Mouse (Mus musculus) CH12.LX (cell line): ENCODE data around the gene Plcb3. TPM values are rescaled to one million over a fixed set of nuclear protein-coding genes. Genes with fewer than 3 reads are reported as not detected.

Source experiments
- DNase-seq: peaks from one replicate; pipeline ENCODE4 v3.0.0-alpha.2; 2013; ENCODE audit errors: extremely low read depth
- H3K27ac ChIP-seq: 2 replicates; pipeline ENCODE4 v1.5.1; 2012; ENCODE audit warnings: low read depth, mild to moderate bottlenecking, control low read depth, moderate library complexity; ENCODE audit not compliant: insufficient read depth
- H3K27me3 ChIP-seq: replicated peaks from 2 replicates; pipeline ENCODE3; 2012; ENCODE audit warnings: inconsistent platforms
- H3K36me3 ChIP-seq, 2 experiments: replicated peaks in 1 of 2; 2 replicates each; pipeline versions ENCODE3 to v1.6.1; 2012; ENCODE audit warnings: inconsistent platforms in 1 of 2, low read length in 1 of 2, mild to moderate bottlenecking in 1 of 2, mixed read lengths in 1 of 2, moderate library complexity in 1 of 2; ENCODE audit not compliant: control insufficient read depth in 1 of 2, insufficient read depth in 1 of 2
- H3K4me1 ChIP-seq, 2 experiments: 2 replicates each; pipeline ENCODE4 v1.6.1; 2012; ENCODE audit warnings: inconsistent platforms in 1 of 2, moderate library complexity in 1 of 2; ENCODE audit not compliant: insufficient read depth in 2 of 2, control insufficient read depth in 1 of 2
- H3K4me2 ChIP-seq: 2 replicates; pipeline ENCODE4 v1.6.1; 2012; ENCODE audit warnings: low read depth, mild to moderate bottlenecking, control low read depth; ENCODE audit not compliant: poor library complexity, insufficient read depth, severe bottlenecking
- H3K4me3 ChIP-seq, 3 experiments: fragments of 150-350 bp in 1 of 3; sonication (generic) in 1 of 3; replicated peaks in 1 of 3; 2 replicates each; pipeline versions ENCODE3 to v1.5.1; 2011 to 2012; ENCODE audit warnings: low read depth in 2 of 3, low read length in 2 of 3, mild to moderate bottlenecking in 2 of 3, moderate library complexity in 2 of 3, control low read depth in 1 of 3, improper control_type of control experiment in 1 of 3, inconsistent platforms in 1 of 3, mixed read lengths in 1 of 3; ENCODE audit not compliant: poor library complexity in 1 of 3
- H3K79me2 ChIP-seq: replicated peaks from 2 replicates; pipeline ENCODE4 v1.6.1; 2012; ENCODE audit warnings: mild to moderate bottlenecking, moderate library complexity; ENCODE audit not compliant: control insufficient read depth, poor library complexity, insufficient read depth, severe bottlenecking; ENCODE audit errors: extremely low read depth
- H3K9ac ChIP-seq: 2 replicates; pipeline ENCODE4 v1.6.1; 2012; ENCODE audit warnings: low read depth, mild to moderate bottlenecking, control low read depth, moderate library complexity; ENCODE audit not compliant: insufficient read depth
- H3K9me3 ChIP-seq: replicated peaks from 2 replicates; pipeline ENCODE3; 2012; ENCODE audit warnings: low read length, inconsistent platforms, mixed read lengths
- CTCF ChIP-seq, 2 experiments: IDR thresholded peaks in 1 of 2; conservative IDR thresholded peaks in 1 of 2; 2 replicates each; pipeline ENCODE4 v1.5.1; 2011 to 2012; ENCODE audit warnings: low read depth in 2 of 2, low read length in 2 of 2, improper control_type of control experiment in 1 of 2, inconsistent platforms in 1 of 2, mild to moderate bottlenecking in 1 of 2, moderate library complexity in 1 of 2
- EP300 ChIP-seq: IDR thresholded peaks from 2 replicates; pipeline ENCODE4 v1.6.1; 2011; ENCODE audit warnings: low read length, improper control_type of control experiment
- ETS1 ChIP-seq: conservative IDR thresholded peaks from 2 replicates; pipeline ENCODE4 v1.6.1; 2012; ENCODE audit warnings: low read depth, mild to moderate bottlenecking, inconsistent platforms, low read length, improper control_type of control experiment, moderate library complexity
- GABPA ChIP-seq: IDR thresholded peaks from 2 replicates; pipeline ENCODE4 v1.6.1; 2012; ENCODE audit warnings: low read depth, low read length, improper control_type of control experiment, inconsistent platforms; ENCODE audit not compliant: insufficient replicate concordance
- HCFC1 ChIP-seq: IDR thresholded peaks from 2 replicates; pipeline ENCODE4 v1.6.1; 2012; ENCODE audit warnings: low read depth, mild to moderate bottlenecking, inconsistent platforms, low read length, improper control_type of control experiment
- MEF2A ChIP-seq: IDR thresholded peaks from 2 replicates; pipeline ENCODE4 v1.6.1; 2014; ENCODE audit warnings: low read depth, mild to moderate bottlenecking, inconsistent platforms, low read length, improper control_type of control experiment, borderline replicate concordance
- MYC ChIP-seq: IDR thresholded peaks from 2 replicates; pipeline ENCODE4 v1.6.1; 2011; ENCODE audit warnings: low read depth, mild to moderate bottlenecking, improper control_type of control experiment, low read length
- POLR2A ChIP-seq: IDR thresholded peaks from 2 replicates; pipeline ENCODE4 v1.6.1; 2011; ENCODE audit warnings: low read depth, mild to moderate bottlenecking, improper control_type of control experiment, low read length
- POLR2AphosphoS2 ChIP-seq: IDR thresholded peaks from 2 replicates; pipeline ENCODE4 v1.6.1; 2011; ENCODE audit warnings: low read depth, low read length, improper control_type of control experiment
- RAD21 ChIP-seq: IDR thresholded peaks from 2 replicates; pipeline ENCODE4 v1.6.1; 2011; ENCODE audit warnings: low read depth, mild to moderate bottlenecking, low read length, improper control_type of control experiment, moderate library complexity
- SIN3A ChIP-seq: IDR thresholded peaks from 2 replicates; pipeline ENCODE4 v1.6.1; 2012; ENCODE audit warnings: low read length, improper control_type of control experiment, inconsistent platforms
- TCF12 ChIP-seq: IDR thresholded peaks from 2 replicates; pipeline ENCODE4 v1.6.1; 2014; ENCODE audit warnings: low read depth, mild to moderate bottlenecking, inconsistent platforms, low read length, improper control_type of control experiment
- USF1 ChIP-seq: IDR thresholded peaks from 2 replicates; pipeline ENCODE4 v1.6.1; 2014; ENCODE audit warnings: low read depth, mild to moderate bottlenecking, inconsistent platforms, low read length, improper control_type of control experiment
- USF2 ChIP-seq: conservative IDR thresholded peaks from 2 replicates; pipeline ENCODE4 v1.6.1; 2011; ENCODE audit warnings: low read depth, low read length, improper control_type of control experiment
- dilution Hi-C: fragments of 300-500 bp; cut with MboI; formaldehyde crosslinking; loops from 2 replicates; pipeline ENCODE4 v1.14.3; 2020; ENCODE audit warnings: low sequenced_read_pairs; ENCODE audit not compliant: extremely low pct_unique_long_range_greater_than_20kb, extremely low pct_ligation_motif_present
- in situ Hi-C: fragments of 300-500 bp; cut with MboI; formaldehyde crosslinking; loops from 3 replicates; pipeline ENCODE4 v1.14.3; 2019; ENCODE audit warnings: low sequenced_read_pairs, low pct_ligation_motif_present, low pct_unique_long_range_greater_than_20kb, mixed read lengths
- polyA plus RNA-seq: library from polyadenylated mRNA; unstranded; fragments of >175 nt; gene quantifications from 2 replicates; pipeline ENCODE4 v1.2.1, GENCODE M21; 2012; ENCODE audit warnings: low read depth; ENCODE audit not compliant: insufficient read length
- total RNA-seq, 2 experiments: library from RNA; depleted of rRNA; stranded (reverse); fragments of 300-350 nt in 1 of 2; fragments of >200 nt in 1 of 2; gene quantifications; 2 replicates each; pipeline ENCODE4 v1.2.3; 2012 to 2014

Gene Plcb3
- total and polyA plus RNA-seq, 3 experiments, result 4.1 to 8.2 (median 7.5) TPM

- Histone ChIP-seq H3K9ac (no peak overlapping the region), H3K79me2 (no peaks in the 10 kb centered on the region), H3K4me1 (peaks cover 9 to 15% of the 10 kb centered on the region in 2 experiments), H3K9me3 (no peaks in the 10 kb centered on the region), H3K36me3 (peaks cover 0 to 11% of the 10 kb centered on the region in 2 experiments), H3K27me3 (no peaks in the 10 kb centered on the region), H3K4me3 (no peak overlapping the region), H3K27ac (no peak overlapping the region), H3K4me2 (no peak overlapping the region)
- in situ Hi-C loops, result loop anchor here (5.0 kb wide), 1 partner anchor 84 kb away; no protein-coding TSS in a partner anchor
- DNase-seq, result no peak
- no peak for TF ChIP-seq USF2
- no peak for TF ChIP-seq EP300
- TF ChIP-seq HCFC1, result no peak
- dilution Hi-C loops, result no loop called here
These were observed 38.5 kb downstream of the Plcb3 start for GRCm38 (mm10) chr19:6937541-6938465.

GRCm38 (mm10) chr19:6936299-6936698 lies 40.0 kb downstream of the Plcb3 start:
- no peak overlapping the region for H3K9ac ChIP-seq
- no peaks in the 10 kb centered on the region for H3K27me3 ChIP-seq
- in situ Hi-C loops, result loop anchor here (5.0 kb wide), 1 partner anchor 86 kb away; no protein-coding TSS in a partner anchor
- no peak overlapping the region for H3K4me3 ChIP-seq
- H3K4me2 ChIP-seq, result no peak overlapping the region
- H3K4me1 ChIP-seq, result peaks cover 7 to 12% of the 10 kb centered on the region in 2 experiments
- H3K79me2 ChIP-seq, result no peaks in the 10 kb centered on the region
- peaks cover 0 to 11% of the 10 kb centered on the region in 2 experiments for H3K36me3 ChIP-seq
- H3K9me3 ChIP-seq, result no peaks in the 10 kb centered on the region
- dilution Hi-C loops, result no loop called here
- peak; percentile 37 for DNase-seq
- peak; percentile 43 for TF ChIP-seq RAD21
- TF ChIP-seq ETS1, result no peak
- peak in 1 of 2 experiments; percentile 56; a peak in 3 of 4 replicates for TF ChIP-seq CTCF (conservative IDR thresholded peaks at IDR 0.05 in 1 of 2, IDR thresholded peaks at IDR 0.05 in 1 of 2; ENCODE audit: low read depth in 2 of 2, low read length in 2 of 2)
- H3K27ac ChIP-seq, result no peak overlapping the region

GRCm38 (mm10) chr19:6934195-6934977 lies 41.9 kb downstream of the Plcb3 start, which contains the start of gene Kcnk4:
Gene Kcnk4, minus strand, starts transcription at chr19:6934515.
- in situ Hi-C loops, result no loop called here
- DNase-seq, result no peak
- no peaks in the 10 kb centered on the region for H3K79me2 ChIP-seq

More at GRCm38 (mm10) chr19:6934195-6934977, 41.9 kb downstream of the Plcb3 start, which contains the start of gene Kcnk4:
- dilution Hi-C loops, result no loop called here
- no peak within 1 kb of the TSS for H3K27ac ChIP-seq
- TF ChIP-seq POLR2A (no peak), MYC (no peak), POLR2AphosphoS2 (no peak), GABPA (no peak), TCF12 (no peak), SIN3A (no peak), MEF2A (no peak), USF1 (no peak)
- peaks cover 0 to 11% of the 10 kb centered on the region in 2 experiments for H3K36me3 ChIP-seq
- H3K4me2 ChIP-seq, result no peak within 1 kb of the TSS
- H3K27me3 ChIP-seq, result no peaks in the 10 kb centered on the region
- H3K4me3 ChIP-seq, result no peak within 1 kb of the TSS
- H3K4me1 ChIP-seq, result peaks cover 0 to 4% of the 10 kb centered on the region in 2 experiments; a peak in 2 of 4 replicates
- H3K9me3 ChIP-seq, result no peaks in the 10 kb centered on the region
- no peak within 1 kb of the TSS for H3K9ac ChIP-seq
